Mouse (Mus musculus) pancreas, adult 10 weeks (tissue): ENCODE data around the gene 5730409E04Rik. TPM values are rescaled to one million over a fixed set of nuclear protein-coding genes. Genes with fewer than 3 reads are reported as not detected.

ENCODE experiments used
- polyA plus RNA-seq: library from polyadenylated mRNA; stranded (reverse); fragments of 350-450 nt; fragmentation: Illumina TruSeq; extraction: RNeasy Lipid Tissue Mini Kit (QIAGEN cat#74804); gene quantifications from one replicate; pipeline ENCODE4 v1.2.3, GENCODE M21; 2015; ENCODE audit warnings: low read depth, low replicate concordance; ENCODE audit not compliant: insufficient read depth

Gene 5730409E04Rik
- 2.9 TPM for polyA plus RNA-seq

DNA sequence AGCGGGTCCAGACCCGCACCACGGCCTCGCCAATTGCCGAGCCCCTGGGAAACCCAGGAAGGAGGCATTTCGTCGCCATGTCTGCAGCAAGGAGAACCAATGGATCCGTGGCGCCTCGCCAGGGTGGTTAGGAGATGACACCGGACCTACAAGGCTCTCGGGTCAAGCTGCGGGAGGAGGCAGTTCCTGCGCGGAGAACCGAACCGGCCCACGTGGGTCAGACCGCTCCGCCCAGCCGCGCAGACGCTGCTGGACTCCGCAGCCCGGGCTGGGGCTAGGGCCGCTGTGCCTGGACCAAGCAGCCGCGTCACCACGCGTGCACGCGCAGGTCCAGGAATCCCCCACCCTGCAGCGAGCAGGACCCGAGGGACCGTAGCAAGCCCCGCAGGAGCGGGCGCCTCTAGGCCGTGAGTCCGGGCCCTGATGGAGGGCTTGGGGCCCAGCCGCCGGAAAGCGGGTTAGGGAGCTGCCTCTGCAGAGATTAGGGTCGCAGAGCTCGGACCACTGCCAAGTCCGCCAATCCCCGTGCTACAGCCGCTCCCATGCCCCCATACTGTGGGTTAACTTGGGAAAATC is at the start of gene 5730409E04Rik:
Gene 5730409E04Rik (plus strand): TSS at position 213 of the 576 bp plus-strand sequence.

Other genes with a start within 250 kb of the 5730409E04Rik start
- gene Ago3, start 180.3 kb upstream of the 5730409E04Rik start, polyA plus RNA-seq, result 2.9 TPM
- gene Ago1, start 141.2 kb upstream of the 5730409E04Rik start, polyA plus RNA-seq, result 3.5 TPM
- gene Ago4, start 76.3 kb upstream of the 5730409E04Rik start, polyA plus RNA-seq, result 1.5 TPM
- 0.26 TPM for gene Clspn, start 52.9 kb upstream of the 5730409E04Rik start, polyA plus RNA-seq
- gene Psmb2, start 67.8 kb downstream of the 5730409E04Rik start, polyA plus RNA-seq, result 26.3 TPM
- gene Tfap2e, start 126.4 kb downstream of the 5730409E04Rik start, polyA plus RNA-seq, result not detected
- 5.3 TPM for gene Ncdn, start 143.6 kb downstream of the 5730409E04Rik start, polyA plus RNA-seq
- gene AU040320, start 143.7 kb downstream of the 5730409E04Rik start, polyA plus RNA-seq, result 9.8 TPM